ENCODE assay signal across 8 mouse cellular contexts in the genomic region with DNA sequence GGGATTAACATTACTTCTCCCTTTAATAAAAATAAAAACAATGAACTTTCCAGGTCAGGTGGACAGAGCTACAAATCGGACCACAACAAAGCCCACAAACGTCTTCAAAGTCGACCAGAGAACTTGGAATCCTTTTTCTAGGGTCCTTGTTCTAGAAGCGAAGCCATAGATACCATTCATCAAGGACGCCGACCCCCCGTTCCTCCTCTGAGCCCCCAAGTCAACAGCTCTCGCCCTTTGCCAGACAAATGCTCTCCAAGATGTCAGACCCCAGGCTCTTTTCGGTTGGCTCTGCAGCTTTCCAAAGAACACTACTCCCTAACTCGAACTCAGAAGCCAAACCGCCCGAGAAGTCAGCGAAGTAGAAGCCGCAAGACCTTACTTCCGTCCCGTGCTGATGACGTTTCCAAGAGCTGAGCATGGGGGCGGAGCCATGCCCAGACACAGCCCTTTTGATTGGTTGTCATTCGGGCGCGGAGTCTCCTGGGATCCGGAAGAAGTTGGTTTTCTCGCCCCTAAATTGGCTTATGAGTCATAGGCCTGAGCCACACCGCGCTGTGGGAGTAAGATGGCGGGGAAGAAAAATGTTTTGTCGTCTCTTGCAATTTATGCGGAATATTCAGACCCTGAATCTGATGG. TPM values are rescaled to one million over a fixed set of nuclear protein-coding genes. Genes with fewer than 3 reads are reported as not detected.
A peak's percentile ranks its signal among the peaks of the same experiment; 100 is the strongest.
DNase-seq lines count a peak whose midpoint lies in the region; ATAC-seq and TF ChIP-seq lines count a peak whose summit lies in the region.

Sap30bp (plus strand) TSS at position 175 of the 639 bp plus-strand sequence.
Recql5 (minus strand) TSS at position 370 of the 639 bp plus-strand sequence.

- H3K27ac ChIP-seq in CH12.LX (ENCODE audit: insufficient read depth, low read depth): peak within 1 kb of the TSS; percentile 38
- no peak within 1 kb of the TSS for H3K27ac ChIP-seq in forebrain, embryonic 11.5 days (ENCODE audit: low read depth, low read length)
- H3K27ac ChIP-seq in heart, embryonic 16.5 days (ENCODE audit: low read length): peak within 1 kb of the TSS; percentile 48; the same call in 1 of the 2 replicates
- H3K27ac ChIP-seq in liver, embryonic 15.5 days (replicated peaks): peak within 1 kb of the TSS; percentile 65
- no peak within 1 kb of the TSS for H3K27ac ChIP-seq in neural tube, embryonic 12.5 days

- TF ChIP-seq CTCF in CH12.LX (conservative IDR thresholded peaks at IDR 0.05 in 1 of 2, IDR thresholded peaks at IDR 0.05 in 1 of 2; ENCODE audit: low read depth in 2 of 2, low read length in 2 of 2): no peak

- peak; percentile 97 for ATAC-seq in forebrain, embryonic 11.5 days (replicated peaks; ENCODE audit: low FRiP score)
- peak; percentile 99 for ATAC-seq in heart, embryonic 16.5 days (replicated peaks; ENCODE audit: extremely low read depth, insufficient read depth, low FRiP score)
- ATAC-seq in liver, embryonic 15.5 days (ENCODE audit: insufficient read depth): peak; percentile 99
- peak; percentile 92 for ATAC-seq in neural tube, embryonic 12.5 days (ENCODE audit: low FRiP score, low read depth)

- peaks cover 48% of the 10 kb centered on the region for H3K79me2 ChIP-seq in CH12.LX (replicated peaks; ENCODE audit: control insufficient read depth, extremely low read depth, insufficient read depth, poor library complexity, severe bottlenecking)

- WGBS in forebrain, embryonic 11.5 days: under 1% methylated on average over 28 of the region's 28 CpGs
- under 1% methylated on average over 28 of the region's 28 CpGs for WGBS in heart, embryonic 16.5 days
- WGBS in liver, embryonic 15.5 days (ENCODE audit: insufficient replicate concordance): under 1% methylated on average over 28 of the region's 28 CpGs
- under 1% methylated on average over 28 of the region's 28 CpGs for WGBS in neural tube, embryonic 12.5 days

- peak; percentile 91 for TF ChIP-seq POLR2A in CH12.LX (IDR thresholded peaks at IDR 0.05; ENCODE audit: low read depth, low read length)

- peak within 1 kb of the TSS; percentile 82 to 96 (median 93) for H3K4me3 ChIP-seq in CH12.LX (replicated peaks in 1 of 3; ENCODE audit: low read depth in 2 of 3, low read length in 2 of 3, poor library complexity in 1 of 3)
- H3K4me3 ChIP-seq in forebrain, embryonic 11.5 days (ENCODE audit: low read depth, low read length): peak within 1 kb of the TSS; percentile 97
- H3K4me3 ChIP-seq in heart, embryonic 16.5 days (ENCODE audit: low read length): peak within 1 kb of the TSS; percentile 99
- H3K4me3 ChIP-seq in liver, embryonic 15.5 days (replicated peaks): peak within 1 kb of the TSS; percentile 81
- peak within 1 kb of the TSS; percentile 80 for H3K4me3 ChIP-seq in neural tube, embryonic 12.5 days

- H3K4me2 ChIP-seq in CH12.LX (ENCODE audit: insufficient read depth, low read depth, poor library complexity, severe bottlenecking): peak within 1 kb of the TSS; percentile 99
- H3K4me2 ChIP-seq in forebrain, embryonic 11.5 days (ENCODE audit: low read depth, low read length, severe bottlenecking): peak within 1 kb of the TSS; percentile 87
- peak within 1 kb of the TSS; percentile 88 for H3K4me2 ChIP-seq in heart, embryonic 16.5 days (ENCODE audit: low read depth, low read length)
- peak within 1 kb of the TSS; percentile 81 for H3K4me2 ChIP-seq in liver, embryonic 15.5 days
- peak within 1 kb of the TSS; percentile 90 for H3K4me2 ChIP-seq in neural tube, embryonic 12.5 days (replicated peaks)

- H3K9ac ChIP-seq in CH12.LX (ENCODE audit: insufficient read depth, low read depth): peak within 1 kb of the TSS; percentile 88
- H3K9ac ChIP-seq in forebrain, embryonic 11.5 days (ENCODE audit: low read length): peak within 1 kb of the TSS; percentile 91
- peak within 1 kb of the TSS; percentile 89 for H3K9ac ChIP-seq in heart, embryonic 16.5 days (ENCODE audit: low read length)
- H3K9ac ChIP-seq in liver, embryonic 15.5 days: peak within 1 kb of the TSS; percentile 76
- H3K9ac ChIP-seq in neural tube, embryonic 12.5 days: peak within 1 kb of the TSS; percentile 86

- peak; percentile 100 for DNase-seq in CH12.LX (ENCODE audit: extremely low read depth)
- peak; percentile 99 for DNase-seq in c-Kit-positive CD71-positive TER-119-negative erythroid progenitor cells, embryonic 14.5 days (ENCODE audit: low read depth)
- DNase-seq in forebrain, embryonic 11.5 days (ENCODE audit: low spot score): peak; percentile 98
- peak; percentile 98 to 99 for DNase-seq in kidney, postnatal 36 days
- peak; percentile 98 for DNase-seq in telencephalon, adult 2 months (ENCODE audit: low read depth, low spot score)

- no peaks in the 10 kb centered on the region for H3K9me3 ChIP-seq in CH12.LX (replicated peaks; ENCODE audit: low read length)
- H3K9me3 ChIP-seq in forebrain, embryonic 11.5 days (ENCODE audit: control insufficient read depth, low read length): no peaks in the 10 kb centered on the region
- no peaks in the 10 kb centered on the region for H3K9me3 ChIP-seq in heart, embryonic 16.5 days (replicated peaks; ENCODE audit: control insufficient read depth, low read length)
- H3K9me3 ChIP-seq in liver, embryonic 15.5 days (replicated peaks): no peaks in the 10 kb centered on the region
- no peaks in the 10 kb centered on the region for H3K9me3 ChIP-seq in neural tube, embryonic 12.5 days

- H3K36me3 ChIP-seq in CH12.LX (replicated peaks in 1 of 2; ENCODE audit: control insufficient read depth in 1 of 2, insufficient read depth in 1 of 2, low read length in 1 of 2): peaks cover 24 to 44% of the 10 kb centered on the region in 2 experiments
- 0 out of 2 replicates have a peak, but pooled peaks cover 2% of the 10 kb centered on the region for H3K36me3 ChIP-seq in forebrain, embryonic 11.5 days (ENCODE audit: control insufficient read depth, insufficient read depth, low read length)
- peaks cover 16% of the 10 kb centered on the region for H3K36me3 ChIP-seq in heart, embryonic 16.5 days (ENCODE audit: control insufficient read depth, insufficient read depth)
- peaks cover 32% of the 10 kb centered on the region for H3K36me3 ChIP-seq in liver, embryonic 15.5 days (replicated peaks)
- H3K36me3 ChIP-seq in neural tube, embryonic 12.5 days: peaks cover 27% of the 10 kb centered on the region

- no peaks in the 10 kb centered on the region for H3K27me3 ChIP-seq in CH12.LX (replicated peaks)
- no peaks in the 10 kb centered on the region for H3K27me3 ChIP-seq in forebrain, embryonic 11.5 days (ENCODE audit: control insufficient read depth, insufficient read depth, low read length)
- H3K27me3 ChIP-seq in heart, embryonic 16.5 days (ENCODE audit: control insufficient read depth, insufficient read depth, low read length): no peaks in the 10 kb centered on the region
- no peaks in the 10 kb centered on the region for H3K27me3 ChIP-seq in liver, embryonic 15.5 days
- H3K27me3 ChIP-seq in neural tube, embryonic 12.5 days (replicated peaks): no peaks in the 10 kb centered on the region

- in situ Hi-C loops in CH12.LX (cut with MboI; ENCODE audit: low pct_ligation_motif_present, low pct_unique_long_range_greater_than_20kb, low sequenced_read_pairs): loop anchor here (5.0 kb wide), 1 partner anchor 74 kb away; no protein-coding TSS in a partner anchor

- TF ChIP-seq RAD21 in CH12.LX (IDR thresholded peaks at IDR 0.05; ENCODE audit: low read depth, low read length): no peak

- dilution Hi-C loops in CH12.LX (cut with MboI; ENCODE audit: extremely low pct_ligation_motif_present, extremely low pct_unique_long_range_greater_than_20kb, low sequenced_read_pairs): no loop called here

- no peak for TF ChIP-seq EP300 in CH12.LX (IDR thresholded peaks at IDR 0.05; ENCODE audit: low read length)

- peaks cover 25 to 61% of the 10 kb centered on the region in 2 experiments for H3K4me1 ChIP-seq in CH12.LX (ENCODE audit: control insufficient read depth in 1 of 2, insufficient read depth in 2 of 2)
- H3K4me1 ChIP-seq in forebrain, embryonic 11.5 days (replicated peaks; ENCODE audit: control insufficient read depth, insufficient read depth, low read length): peaks cover 14% of the 10 kb centered on the region
- peaks cover 20% of the 10 kb centered on the region for H3K4me1 ChIP-seq in heart, embryonic 16.5 days (ENCODE audit: control insufficient read depth, insufficient read depth, low read length)
- H3K4me1 ChIP-seq in liver, embryonic 15.5 days (replicated peaks): peaks cover 32% of the 10 kb centered on the region
- peaks cover 19% of the 10 kb centered on the region for H3K4me1 ChIP-seq in neural tube, embryonic 12.5 days

TF ChIP-seq in CH12.LX, 34 proteins besides CTCF, POLR2A, EP300 and RAD21 (continues in another document):
- peak; percentile 74 for TF ChIP-seq MAZ (IDR thresholded peaks at IDR 0.05; ENCODE audit: low read depth, low read length)
- peak; percentile 91 for TF ChIP-seq TBP (conservative IDR thresholded peaks at IDR 0.05; ENCODE audit: low read depth, low read length)
- TF ChIP-seq MAX (IDR thresholded peaks at IDR 0.05; ENCODE audit: low read length): peak; percentile 82
- TF ChIP-seq MYC (IDR thresholded peaks at IDR 0.05; ENCODE audit: low read depth, low read length): peak; percentile 81
- TF ChIP-seq PAX5 (IDR thresholded peaks at IDR 0.05; ENCODE audit: low read length): no peak
- no peak for TF ChIP-seq ETS1 (conservative IDR thresholded peaks at IDR 0.05; ENCODE audit: low read depth, low read length)
- peak; percentile 55 for TF ChIP-seq BHLHE40 (IDR thresholded peaks at IDR 0.05; ENCODE audit: low read depth, low read length)
- peak; percentile 100 for TF ChIP-seq SIN3A (IDR thresholded peaks at IDR 0.05; ENCODE audit: low read length)
- no peak for TF ChIP-seq ZC3H11A (IDR thresholded peaks at IDR 0.05; ENCODE audit: low read depth, low read length)

RNA-seq across cellular contexts. Expression of gene Sap30bp, which starts in this region (rescaled TPM):
- 72.2 and 83.6 TPM in 2 replicates for total RNA-seq in CH12.LX (2012; rRNA removed)
- 256 and 275 TPM in 2 replicates for total RNA-seq in CH12.LX (2014; rRNA removed)
- polyA plus RNA-seq in CH12.LX (2012; ENCODE audit: insufficient read length, low read depth): 167 and 219 TPM in 2 replicates
- 55.2 and 56.3 TPM in 2 replicates for polyA plus RNA-seq in forebrain, embryonic 11.5 days (2014; fragmentation: Nextera tagmentation; extraction: Ambion mirVana)
- polyA plus RNA-seq in heart, embryonic 16.5 days (2015; fragmentation: Nextera tagmentation; extraction: Ambion mirVana): 20.2 and 23.5 TPM in 2 replicates
- 13.0 and 15.0 TPM in 2 replicates for polyA plus RNA-seq in liver, embryonic 15.5 days (2015; fragmentation: Nextera tagmentation; extraction: Ambion mirVana)
- polyA plus RNA-seq in neural tube, embryonic 12.5 days (2016; fragmentation: Nextera tagmentation; extraction: Ambion mirVana): 53.7 and 54.8 TPM in 2 replicates

RNA-seq across cellular contexts. Expression of gene Recql5, which starts in this region (rescaled TPM):
- total RNA-seq in CH12.LX (2012; rRNA removed) (30.9 and 31.0 TPM in 2 replicates), CH12.LX (2014; rRNA removed) (21.8 and 22.8 TPM in 2 replicates)
- polyA plus RNA-seq in CH12.LX (2012; ENCODE audit: insufficient read length, low read depth): 38.9 and 43.3 TPM in 2 replicates
- 28.3 and 35.6 TPM in 2 replicates for polyA plus RNA-seq in forebrain, embryonic 11.5 days (2014; fragmentation: Nextera tagmentation; extraction: Ambion mirVana)
- polyA plus RNA-seq in heart, embryonic 16.5 days (2015; fragmentation: Nextera tagmentation; extraction: Ambion mirVana): 13.2 and 13.6 TPM in 2 replicates
- polyA plus RNA-seq in liver, embryonic 15.5 days (2015; fragmentation: Nextera tagmentation; extraction: Ambion mirVana): 8.1 and 10.9 TPM in 2 replicates
- 24.2 and 30.2 TPM in 2 replicates for polyA plus RNA-seq in neural tube, embryonic 12.5 days (2016; fragmentation: Nextera tagmentation; extraction: Ambion mirVana)

Comparison
In these comparisons a context has a peak if more than half of its experiments do, and no peak if none do; other contexts are left out.
1. H3K27ac ChIP-seq: peak in CH12.LX (single experiment), heart, embryonic 16.5 days (single experiment) and liver, embryonic 15.5 days (single experiment); none in forebrain, embryonic 11.5 days (single experiment) and neural tube, embryonic 12.5 days (single experiment).
2. Peak in every context shown above with its lines, with median percentiles within 50 percentile points of each other: DNase-seq, H3K4me2 ChIP-seq, H3K4me3 ChIP-seq, H3K9ac ChIP-seq and ATAC-seq.